ENCODE assay signal across 8 mouse cellular contexts in genomic region chr9:78615401-78616021, GRCm38 (mm10). TPM values are rescaled to one million over a fixed set of nuclear protein-coding genes. Genes with fewer than 3 reads are reported as not detected.
DNase-seq lines count a peak whose midpoint lies in the region; ATAC-seq lines count a peak whose summit lies in the region.

Cd109 (plus strand) TSS chr9:78615546.

- peak within 1 kb of the TSS; percentile 65 for H3K9ac ChIP-seq in hindbrain, embryonic 11.5 days (ENCODE audit: low read depth, low read length)
- no peak within 1 kb of the TSS for H3K9ac ChIP-seq in liver, embryonic 11.5 days (ENCODE audit: low read depth, low read length)
- H3K9ac ChIP-seq in midbrain, embryonic 16.5 days (ENCODE audit: low read depth, low read length), result peak within 1 kb of the TSS; percentile 79

- no peaks in the 10 kb centered on the region for H3K36me3 ChIP-seq in hindbrain, embryonic 11.5 days (ENCODE audit: control insufficient read depth, insufficient read depth, low read length)
- no peaks in the 10 kb centered on the region for H3K36me3 ChIP-seq in liver, embryonic 11.5 days (ENCODE audit: control insufficient read depth, insufficient read depth, low read length)
- H3K36me3 ChIP-seq in midbrain, embryonic 16.5 days (ENCODE audit: control insufficient read depth, insufficient read depth, low read length), result no peaks in the 10 kb centered on the region

- no peaks in the 10 kb centered on the region for H3K4me1 ChIP-seq in hindbrain, embryonic 11.5 days (replicated peaks; ENCODE audit: control insufficient read depth, insufficient read depth, low read length)
- H3K4me1 ChIP-seq in liver, embryonic 11.5 days (replicated peaks; ENCODE audit: control insufficient read depth, insufficient read depth, low read length), result no peaks in the 10 kb centered on the region
- no peaks in the 10 kb centered on the region for H3K4me1 ChIP-seq in midbrain, embryonic 16.5 days (ENCODE audit: control insufficient read depth, insufficient read depth, low read length)

- WGBS in hindbrain, embryonic 11.5 days, result under 1% methylated on average over 43 of the region's 43 CpGs
- WGBS in liver, embryonic 11.5 days, result 1% methylated on average over 43 of the region's 43 CpGs
- WGBS in midbrain, embryonic 16.5 days, result under 1% methylated on average over 43 of the region's 43 CpGs

- ATAC-seq in hindbrain, embryonic 11.5 days (ENCODE audit: low FRiP score), result peak; percentile 86
- peak; percentile 15; the same call in 1 of the 2 replicates for ATAC-seq in liver, embryonic 11.5 days (replicated peaks; ENCODE audit: low FRiP score)
- ATAC-seq in midbrain, embryonic 16.5 days, result peak; percentile 90

- no peak within 1 kb of the TSS for H3K27ac ChIP-seq in hindbrain, embryonic 11.5 days (ENCODE audit: low read depth, low read length)
- H3K27ac ChIP-seq in liver, embryonic 11.5 days (ENCODE audit: low read depth, low read length), result no peak within 1 kb of the TSS
- no peak within 1 kb of the TSS for H3K27ac ChIP-seq in midbrain, embryonic 16.5 days (ENCODE audit: low read length)

- peak; percentile 6 to 26 for DNase-seq in frontal cortex, postnatal 36 days (ENCODE audit: low spot score in 2 of 2)
- DNase-seq in frontal cortex, postnatal 14 days (ENCODE audit: low spot score in 2 of 2), result no peak
- peak; percentile 41 for DNase-seq in adrenal gland, postnatal 14 days
- DNase-seq in forelimb bud, embryonic 11.5 days (ENCODE audit: low read depth, low spot score), result peak; percentile 49
- DNase-seq in hindbrain, embryonic 11.5 days (ENCODE audit: low spot score), result peak; percentile 72
- peak; percentile 61 for DNase-seq in liver, embryonic 11.5 days (ENCODE audit: low spot score)
- no peak for DNase-seq in MN1 (ENCODE audit: low spot score)

- H3K4me3 ChIP-seq in hindbrain, embryonic 11.5 days (ENCODE audit: low read depth, low read length), result peak within 1 kb of the TSS; percentile 60
- H3K4me3 ChIP-seq in liver, embryonic 11.5 days (ENCODE audit: low read depth, low read length), result peak within 1 kb of the TSS; percentile 47
- H3K4me3 ChIP-seq in midbrain, embryonic 16.5 days (ENCODE audit: low read depth, low read length), result peak within 1 kb of the TSS; percentile 74

- no peaks in the 10 kb centered on the region for H3K9me3 ChIP-seq in hindbrain, embryonic 11.5 days (ENCODE audit: control insufficient read depth, low read length)
- no peaks in the 10 kb centered on the region for H3K9me3 ChIP-seq in liver, embryonic 11.5 days (ENCODE audit: control insufficient read depth, low read length)
- no peaks in the 10 kb centered on the region for H3K9me3 ChIP-seq in midbrain, embryonic 16.5 days (replicated peaks; ENCODE audit: control insufficient read depth, low read length, poor library complexity, severe bottlenecking)

- peak within 1 kb of the TSS; percentile 98 for H3K4me2 ChIP-seq in hindbrain, embryonic 11.5 days (replicated peaks; ENCODE audit: low read depth, low read length)
- H3K4me2 ChIP-seq in liver, embryonic 11.5 days, result peak within 1 kb of the TSS; percentile 77
- H3K4me2 ChIP-seq in midbrain, embryonic 16.5 days (ENCODE audit: low read length), result peak within 1 kb of the TSS; percentile 99

- no peaks in the 10 kb centered on the region; the same call in 1 of the 2 replicates for H3K27me3 ChIP-seq in hindbrain, embryonic 11.5 days (ENCODE audit: control insufficient read depth, insufficient read depth, low read length)
- H3K27me3 ChIP-seq in liver, embryonic 11.5 days (replicated peaks; ENCODE audit: control insufficient read depth, insufficient read depth, low read length), result peaks cover 27% of the 10 kb centered on the region
- no peaks in the 10 kb centered on the region for H3K27me3 ChIP-seq in midbrain, embryonic 16.5 days (ENCODE audit: control insufficient read depth, insufficient read depth, low read depth, low read length)

RNA-seq across cellular contexts. Expression of gene Cd109, which starts in this region (rescaled TPM):
- 2.2 and 3.5 TPM in 2 replicates for total RNA-seq in adrenal gland, postnatal 14 days (2021)
- 4.0 and 5.7 TPM in 2 replicates for polyA plus RNA-seq in hindbrain, embryonic 11.5 days (2014; fragmentation: Nextera tagmentation; extraction: Ambion mirVana)
- 0.82 and 1.2 TPM in 2 replicates for polyA plus RNA-seq in liver, embryonic 11.5 days (2014; fragmentation: Nextera tagmentation; extraction: Ambion mirVana)
- 0.97 and 1.0 TPM in 2 replicates for polyA plus RNA-seq in midbrain, embryonic 16.5 days (2015; fragmentation: Nextera tagmentation; extraction: Ambion mirVana)

Comparison
In these comparisons a context has a peak if more than half of its experiments do, and no peak if none do; other contexts are left out.
1. DNase-seq: peak in frontal cortex, postnatal 36 days (2 of 2), adrenal gland, postnatal 14 days (single experiment), forelimb bud, embryonic 11.5 days (single experiment), hindbrain, embryonic 11.5 days (single experiment) and liver, embryonic 11.5 days (single experiment); none in frontal cortex, postnatal 14 days (0 of 2) and MN1 (single experiment).
2. ATAC-seq: peak in every context shown above with its lines; median percentile 90 in midbrain, embryonic 16.5 days; 86 in hindbrain, embryonic 11.5 days; 15 in liver, embryonic 11.5 days.
3. Peak in every context shown above with its lines, with median percentiles within 50 percentile points of each other: H3K4me2 ChIP-seq and H3K4me3 ChIP-seq.